Mouse (Mus musculus) ES-Bruce4 (cell line): Measurements from ENCODE around the gene U2af2. TPM values are rescaled to one million over a fixed set of nuclear protein-coding genes. Genes with fewer than 3 reads are reported as not detected.

Experiments
- H3K27ac ChIP-seq: 2 replicates; pipeline ENCODE4 v1.5.1; 2012; ENCODE audit warnings: low read length, inconsistent platforms; ENCODE audit not compliant: insufficient read depth
- H3K27me3 ChIP-seq: 2 replicates; pipeline ENCODE4 v1.6.1; 2012; ENCODE audit warnings: mild to moderate bottlenecking, low read length, inconsistent platforms; ENCODE audit not compliant: control insufficient read depth, poor library complexity, insufficient read depth, severe bottlenecking
- H3K36me3 ChIP-seq: 2 replicates; pipeline ENCODE4 v1.6.1; 2012; ENCODE audit warnings: inconsistent platforms, mild to moderate bottlenecking, low read length, moderate library complexity; ENCODE audit not compliant: control insufficient read depth, poor library complexity, insufficient read depth, severe bottlenecking
- H3K4me1 ChIP-seq: one replicate; pipeline ENCODE4 v1.8.1; 2011; ENCODE audit warnings: low read length; ENCODE audit not compliant: control insufficient read depth, insufficient read depth
- H3K4me3 ChIP-seq: 2 replicates; pipeline ENCODE4 v1.5.1; 2011; ENCODE audit warnings: low read depth, mild to moderate bottlenecking, low read length
- H3K9ac ChIP-seq: 2 replicates; pipeline ENCODE4 v1.6.1; 2012; ENCODE audit warnings: low read depth, mild to moderate bottlenecking, inconsistent platforms; ENCODE audit not compliant: poor library complexity, severe bottlenecking
- H3K9me3 ChIP-seq: replicated peaks from 2 replicates; pipeline ENCODE4 v1.6.1; 2012; ENCODE audit warnings: mild to moderate bottlenecking, low read length, inconsistent platforms; ENCODE audit not compliant: control insufficient read depth, poor library complexity, insufficient read depth, severe bottlenecking
- CTCF ChIP-seq: IDR thresholded peaks from one replicate; pipeline ENCODE4 v1.8.1; 2011; ENCODE audit warnings: low read depth, low read length
- EP300 ChIP-seq: IDR thresholded peaks from 2 replicates; pipeline ENCODE4 v1.6.1; 2011; ENCODE audit warnings: low read depth, low read length; ENCODE audit not compliant: insufficient read depth
- POLR2A ChIP-seq: IDR thresholded peaks from one replicate; pipeline ENCODE4 v1.8.1; 2011; ENCODE audit warnings: low read length; ENCODE audit not compliant: insufficient read depth
- polyA plus RNA-seq: library from polyadenylated mRNA; stranded (reverse); fragments of >200 nt; gene quantifications from 2 replicates; pipeline ENCODE4 v1.2.4, GENCODE M21; 2011; ENCODE audit warnings: low read depth; ENCODE audit not compliant: missing spikeins, insufficient read depth, insufficient read length

The U2af2 gene
- polyA plus RNA-seq, 1 experiment = 236 TPM

DNA sequence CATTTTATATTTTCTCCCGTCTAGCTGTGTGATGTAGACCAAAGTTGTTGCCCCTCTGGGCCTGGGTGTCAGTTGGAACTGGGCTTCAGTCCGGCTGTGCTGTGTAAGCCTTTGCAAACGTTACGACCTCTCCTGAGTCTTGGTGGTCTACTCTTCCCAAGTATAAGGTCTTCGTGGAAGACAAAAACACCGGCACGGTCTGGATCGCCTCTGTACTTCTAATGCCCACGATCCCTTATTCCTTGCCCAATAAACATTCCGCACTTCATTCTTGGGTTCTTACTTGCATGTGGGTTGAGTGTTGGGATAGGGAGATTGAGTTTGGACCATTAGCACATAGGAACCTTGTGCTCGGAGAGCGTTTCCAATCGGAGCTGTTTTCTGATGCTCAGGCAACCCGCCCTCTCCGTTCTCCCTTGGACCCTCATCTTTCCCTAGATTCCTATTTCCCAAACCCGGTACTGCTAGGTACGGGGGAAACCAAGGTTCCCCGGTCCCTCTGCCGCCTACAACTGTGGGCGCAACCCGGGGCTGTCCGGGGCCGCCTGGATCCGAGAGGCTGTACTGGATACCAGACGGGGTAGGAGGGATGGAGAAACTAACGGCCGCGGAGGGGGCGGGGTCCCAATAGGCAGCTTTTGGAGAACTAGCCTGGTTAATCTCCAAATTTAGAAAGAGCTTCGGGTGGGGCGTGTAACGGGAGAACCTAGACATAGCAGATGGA lies 8.3 kb upstream of the U2af2 start:
- Histone ChIP-seq H3K4me3 (peak overlapping the region; percentile 63), H3K27me3 (no peaks in the 10 kb centered on the region), H3K9ac (peak overlapping the region; percentile 79), H3K27ac (no peak overlapping the region), H3K36me3 (no peaks in the 10 kb centered on the region), H3K9me3 (no peaks in the 10 kb centered on the region), H3K4me1 (peaks cover 5% of the 10 kb centered on the region)
- no peak for TF ChIP-seq CTCF
- no peak for TF ChIP-seq EP300
- no peak for TF ChIP-seq POLR2A

DNA sequence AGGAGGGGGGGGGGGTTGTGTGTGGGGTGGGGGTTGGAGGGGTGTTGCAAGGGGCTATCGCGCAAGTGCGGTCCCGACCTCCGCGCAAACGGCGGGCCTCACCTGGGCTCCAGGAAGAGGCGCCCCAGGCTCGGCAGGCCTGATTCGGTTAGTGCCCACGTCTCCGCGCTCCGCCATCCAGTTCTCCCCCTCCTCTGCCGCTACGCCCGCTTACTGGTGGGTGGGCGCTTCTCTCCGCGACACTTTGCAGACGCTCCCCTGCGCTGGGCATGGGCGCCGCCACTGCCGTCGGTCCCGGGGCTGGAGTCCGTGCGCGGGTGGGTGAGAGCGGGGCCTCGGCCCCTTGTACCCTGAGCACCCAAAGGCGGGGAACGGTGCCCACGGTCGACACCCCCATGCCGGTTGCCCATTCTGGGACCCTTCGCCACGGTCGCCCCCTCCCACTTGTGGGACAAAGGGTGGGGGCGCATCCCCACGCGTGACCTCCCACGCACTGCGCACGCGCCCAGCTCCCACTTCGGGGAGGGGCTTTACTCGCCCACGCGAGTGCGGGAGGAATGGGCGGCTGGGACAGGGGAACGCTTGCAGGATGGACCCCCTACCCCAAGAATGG lies 5.2 kb upstream of the U2af2 start:
- Histone ChIP-seq H3K9ac (peak overlapping the region; percentile 72), H3K9me3 (no peaks in the 10 kb centered on the region), H3K36me3 (no peaks in the 10 kb centered on the region), H3K4me1 (peaks cover 8% of the 10 kb centered on the region), H3K27me3 (no peaks in the 10 kb centered on the region), H3K27ac (no peak overlapping the region), H3K4me3 (peak overlapping the region; percentile 68)
- TF ChIP-seq EP300 = no peak
- TF ChIP-seq CTCF = no peak
- no peak for TF ChIP-seq POLR2A

- no peaks in the 10 kb centered on the region for H3K27me3 ChIP-seq
- peak overlapping the region; percentile 72; the same call in 1 of the 2 replicates for H3K9ac ChIP-seq
- H3K4me3 ChIP-seq = peak overlapping the region; percentile 68
- no peaks in the 10 kb centered on the region for H3K9me3 ChIP-seq
- no peak overlapping the region for H3K27ac ChIP-seq
- no peak for TF ChIP-seq EP300
- TF ChIP-seq POLR2A = no peak
- no peak for TF ChIP-seq CTCF
- H3K36me3 ChIP-seq = no peaks in the 10 kb centered on the region
- H3K4me1 ChIP-seq = peaks cover 7% of the 10 kb centered on the region
Observed at GRCm38 (mm10) chr7:5057381-5057780, 4.6 kb upstream of the U2af2 start.

DNA sequence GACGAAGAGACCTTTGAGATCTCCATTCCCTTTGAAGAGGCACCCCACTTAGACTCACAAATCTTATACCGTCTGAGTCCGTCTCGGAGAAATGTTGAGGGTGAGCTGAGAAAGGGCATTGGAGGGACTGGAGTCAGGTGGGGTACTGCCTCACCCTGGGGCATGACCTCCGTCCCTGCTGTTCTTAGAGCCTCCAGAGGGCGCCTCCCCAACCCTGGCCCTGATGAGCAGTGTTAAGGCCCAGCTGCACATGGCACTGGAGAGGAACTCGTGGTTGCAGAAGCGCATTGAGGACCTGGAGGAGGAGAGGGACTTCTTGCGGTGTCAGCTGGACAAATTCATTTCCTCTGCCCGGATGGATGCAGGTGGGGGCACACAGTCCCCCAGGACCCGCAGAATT lies 4.1 kb upstream of the U2af2 start:
- H3K9ac ChIP-seq = no peak overlapping the region
- H3K27me3 ChIP-seq = no peaks in the 10 kb centered on the region
- H3K9me3 ChIP-seq = no peaks in the 10 kb centered on the region
- no peaks in the 10 kb centered on the region for H3K36me3 ChIP-seq
- H3K4me3 ChIP-seq = no peak overlapping the region
- no peak overlapping the region for H3K27ac ChIP-seq
- H3K4me1 ChIP-seq = peaks cover 6% of the 10 kb centered on the region
- no peak for TF ChIP-seq POLR2A
- peak; percentile 62 for TF ChIP-seq CTCF
- 0 out of 2 replicates have a peak, but pooled peaks have one; percentile 41 for TF ChIP-seq EP300

DNA sequence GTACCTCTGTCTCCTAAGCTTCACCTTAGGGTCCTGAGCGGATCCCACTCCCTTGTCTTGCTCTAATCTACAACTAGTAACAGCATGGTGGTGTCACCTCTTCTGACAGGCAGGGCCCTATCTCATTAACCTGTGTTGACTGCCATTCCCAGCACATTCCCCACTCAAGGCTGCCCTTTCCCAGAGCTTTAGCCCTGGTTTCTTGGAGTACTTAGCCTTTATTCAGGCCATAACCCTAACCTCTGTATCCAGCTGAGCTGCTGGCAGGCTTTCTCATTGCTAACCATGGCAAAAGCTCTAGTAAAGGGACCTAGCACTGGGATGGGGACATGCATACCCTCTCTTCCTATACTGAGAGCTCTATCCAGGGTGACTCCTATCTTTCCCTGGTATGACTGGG lies 3.3 kb upstream of the U2af2 start:
- peaks cover 6% of the 10 kb centered on the region for H3K4me1 ChIP-seq
- H3K9me3 ChIP-seq = no peaks in the 10 kb centered on the region
- no peaks in the 10 kb centered on the region for H3K27me3 ChIP-seq
- H3K27ac ChIP-seq = no peak overlapping the region
- H3K4me3 ChIP-seq = no peak overlapping the region
- no peaks in the 10 kb centered on the region for H3K36me3 ChIP-seq
- H3K9ac ChIP-seq = no peak overlapping the region
- TF ChIP-seq POLR2A (no peak), EP300 (no peak)

- peaks cover 6% of the 10 kb centered on the region for H3K4me1 ChIP-seq
- no peak overlapping the region for H3K9ac ChIP-seq
- H3K36me3 ChIP-seq = no peaks in the 10 kb centered on the region
- no peaks in the 10 kb centered on the region for H3K9me3 ChIP-seq
- no peak overlapping the region for H3K4me3 ChIP-seq
- no peak overlapping the region for H3K27ac ChIP-seq
- no peaks in the 10 kb centered on the region for H3K27me3 ChIP-seq
- TF ChIP-seq POLR2A (no peak), EP300 (no peak), CTCF (no peak)
Observed at GRCm38 (mm10) chr7:5059421-5059820, 2.5 kb upstream of the U2af2 start.
